Mouse (Mus musculus): ENCODE results near the gene Dnajc7. TPM values are rescaled to one million over a fixed set of nuclear protein-coding genes. Genes with fewer than 3 reads are reported as not detected.

Dnajc7 gene
- polyA plus RNA-seq, 1 experiment from 2014 or later, result 213 TPM

GRCm38 (mm10) chr11:100616332-100616731 lies 3.6 kb downstream of the Dnajc7 start:
- no peak overlapping the region for H3K9ac ChIP-seq
- no peak overlapping the region for H3K4me3 ChIP-seq
- no peaks in the 10 kb centered on the region for H3K27me3 ChIP-seq (replicated peaks)
- 85% methylated on average over 5 of the region's 5 CpGs for WGBS
- no peak for ATAC-seq (ENCODE audit: insufficient number of reproducible peaks, low FRiP score)
- no peak overlapping the region for H3K4me2 ChIP-seq
- peaks cover 5% of the 10 kb centered on the region; the same call in 1 of the 2 replicates for H3K36me3 ChIP-seq
- H3K27ac ChIP-seq (ENCODE audit: poor library complexity, severe bottlenecking), result no peak overlapping the region
- no peaks in the 10 kb centered on the region for H3K9me3 ChIP-seq (replicated peaks)
- H3K4me1 ChIP-seq (replicated peaks), result peaks cover 35% of the 10 kb centered on the region

- 87% methylated on average over 3 of the region's 3 CpGs for WGBS
- Histone ChIP-seq H3K36me3 (peaks cover 7% of the 10 kb centered on the region), H3K4me1 (replicated peaks) (peaks cover 53% of the 10 kb centered on the region), H3K27me3 (replicated peaks) (no peaks in the 10 kb centered on the region), H3K4me2 (no peak overlapping the region), H3K9ac (no peak overlapping the region), H3K9me3 (replicated peaks) (no peaks in the 10 kb centered on the region), H3K27ac (ENCODE audit: poor library complexity, severe bottlenecking) (no peak overlapping the region), H3K4me3 (no peak overlapping the region)
- no peak for ATAC-seq (ENCODE audit: insufficient number of reproducible peaks, low FRiP score)
These were observed 6.7 kb downstream of the Dnajc7 start for GRCm38 (mm10) chr11:100613241-100613640.

- no peak for ATAC-seq (ENCODE audit: insufficient number of reproducible peaks, low FRiP score)
- Histone ChIP-seq H3K9me3 (replicated peaks) (no peaks in the 10 kb centered on the region), H3K4me2 (no peak overlapping the region), H3K27me3 (replicated peaks) (no peaks in the 10 kb centered on the region), H3K4me3 (no peak overlapping the region), H3K27ac (ENCODE audit: poor library complexity, severe bottlenecking) (no peak overlapping the region), H3K36me3 (peaks cover 18% of the 10 kb centered on the region), H3K4me1 (replicated peaks) (peaks cover 44% of the 10 kb centered on the region), H3K9ac (no peak overlapping the region)
- WGBS, result 85% methylated on average over 6 of the region's 6 CpGs
These were observed 8.3 kb downstream of the Dnajc7 start for GRCm38 (mm10) chr11:100611627-100612026.

- H3K9ac ChIP-seq, result peak overlapping the region; percentile 44; the same call in 1 of the 2 replicates
- H3K36me3 ChIP-seq, result peaks cover 23% of the 10 kb centered on the region
- no peaks in the 10 kb centered on the region for H3K27me3 ChIP-seq (replicated peaks)
- H3K27ac ChIP-seq (ENCODE audit: poor library complexity, severe bottlenecking), result peak overlapping the region; percentile 69
- H3K4me2 ChIP-seq, result peak overlapping the region; percentile 8; the same call in 1 of the 2 replicates
- H3K9me3 ChIP-seq (replicated peaks), result no peaks in the 10 kb centered on the region
- H3K4me3 ChIP-seq, result no peak overlapping the region
- H3K4me1 ChIP-seq (replicated peaks), result peaks cover 47% of the 10 kb centered on the region
- 66% methylated on average over 9 of the region's 9 CpGs for WGBS
- ATAC-seq (ENCODE audit: insufficient number of reproducible peaks, low FRiP score), result no peak
These were observed 9.8 kb downstream of the Dnajc7 start for GRCm38 (mm10) chr11:100609997-100610680.

GRCm38 (mm10) chr11:100609355-100609996 lies 10.5 kb downstream of the Dnajc7 start:
- no peak for ATAC-seq (ENCODE audit: insufficient number of reproducible peaks, low FRiP score)
- peaks cover 50% of the 10 kb centered on the region for H3K4me1 ChIP-seq (replicated peaks)
- no peaks in the 10 kb centered on the region for H3K27me3 ChIP-seq (replicated peaks)
- peak overlapping the region; percentile 8; the same call in 1 of the 2 replicates for H3K4me2 ChIP-seq
- H3K27ac ChIP-seq (ENCODE audit: poor library complexity, severe bottlenecking), result peak overlapping the region; percentile 69
- H3K9ac ChIP-seq, result peak overlapping the region; percentile 44; the same call in 1 of the 2 replicates
- no peaks in the 10 kb centered on the region for H3K9me3 ChIP-seq (replicated peaks)
- H3K36me3 ChIP-seq, result peaks cover 23% of the 10 kb centered on the region
- H3K4me3 ChIP-seq, result no peak overlapping the region
- WGBS, result 70% methylated on average over 5 of the region's 5 CpGs

- H3K9ac ChIP-seq, result no peak overlapping the region
- no peak overlapping the region for H3K4me2 ChIP-seq
- WGBS, result 67% methylated on average over 4 of the region's 4 CpGs
- no peak overlapping the region for H3K4me3 ChIP-seq
- peaks cover 23% of the 10 kb centered on the region for H3K36me3 ChIP-seq
- no peaks in the 10 kb centered on the region for H3K27me3 ChIP-seq (replicated peaks)
- H3K4me1 ChIP-seq (replicated peaks), result peaks cover 57% of the 10 kb centered on the region
- H3K9me3 ChIP-seq (replicated peaks), result no peaks in the 10 kb centered on the region
- no peak overlapping the region for H3K27ac ChIP-seq (ENCODE audit: poor library complexity, severe bottlenecking)
- no peak for ATAC-seq (ENCODE audit: insufficient number of reproducible peaks, low FRiP score)
These were observed 11.2 kb downstream of the Dnajc7 start for GRCm38 (mm10) chr11:100608796-100609195.

- WGBS, result 94% methylated on average over 6 of the region's 6 CpGs
- Histone ChIP-seq H3K27me3 (replicated peaks) (no peaks in the 10 kb centered on the region), H3K27ac (ENCODE audit: poor library complexity, severe bottlenecking) (no peak overlapping the region), H3K36me3 (peaks cover 31% of the 10 kb centered on the region), H3K9me3 (replicated peaks) (no peaks in the 10 kb centered on the region), H3K4me2 (no peak overlapping the region), H3K4me1 (replicated peaks) (peaks cover 58% of the 10 kb centered on the region), H3K9ac (no peak overlapping the region), H3K4me3 (no peak overlapping the region)
- ATAC-seq (ENCODE audit: insufficient number of reproducible peaks, low FRiP score), result no peak
These were observed 12.8 kb downstream of the Dnajc7 start for GRCm38 (mm10) chr11:100607121-100607520.

GRCm38 (mm10) chr11:100605451-100605850 lies 14.5 kb downstream of the Dnajc7 start:
- H3K4me1 ChIP-seq (replicated peaks), result peaks cover 45% of the 10 kb centered on the region
- no peak overlapping the region for H3K4me2 ChIP-seq
- H3K9ac ChIP-seq, result no peak overlapping the region
- H3K4me3 ChIP-seq, result no peak overlapping the region
- ATAC-seq (ENCODE audit: insufficient number of reproducible peaks, low FRiP score), result no peak
- H3K36me3 ChIP-seq, result peaks cover 39% of the 10 kb centered on the region
- H3K27me3 ChIP-seq (replicated peaks), result no peaks in the 10 kb centered on the region
- no peaks in the 10 kb centered on the region for H3K9me3 ChIP-seq (replicated peaks)
- no peak overlapping the region for H3K27ac ChIP-seq (ENCODE audit: poor library complexity, severe bottlenecking)
- 88% methylated on average over 10 of the region's 10 CpGs for WGBS

GRCm38 (mm10) chr11:100604321-100605005 lies 15.5 kb downstream of the Dnajc7 start:
- peaks cover 35% of the 10 kb centered on the region for H3K4me1 ChIP-seq (replicated peaks)
- H3K27me3 ChIP-seq (replicated peaks), result no peaks in the 10 kb centered on the region
- H3K9me3 ChIP-seq (replicated peaks), result no peaks in the 10 kb centered on the region
- no peak overlapping the region for H3K4me3 ChIP-seq
- H3K9ac ChIP-seq, result no peak overlapping the region
- H3K36me3 ChIP-seq, result peaks cover 49% of the 10 kb centered on the region
- H3K27ac ChIP-seq (ENCODE audit: poor library complexity, severe bottlenecking), result no peak overlapping the region
- no peak for ATAC-seq (ENCODE audit: insufficient number of reproducible peaks, low FRiP score)
- H3K4me2 ChIP-seq, result no peak overlapping the region
- WGBS, result 75% methylated on average over 4 of the region's 4 CpGs

- H3K4me2 ChIP-seq, result no peak overlapping the region
- peaks cover 55% of the 10 kb centered on the region for H3K36me3 ChIP-seq
- H3K4me1 ChIP-seq (replicated peaks), result peaks cover 30% of the 10 kb centered on the region
- no peak overlapping the region for H3K9ac ChIP-seq
- WGBS, result 77% methylated on average over 8 of the region's 8 CpGs
- H3K9me3 ChIP-seq (replicated peaks), result no peaks in the 10 kb centered on the region
- no peak for ATAC-seq (ENCODE audit: insufficient number of reproducible peaks, low FRiP score)
- no peaks in the 10 kb centered on the region for H3K27me3 ChIP-seq (replicated peaks)
- H3K27ac ChIP-seq (ENCODE audit: poor library complexity, severe bottlenecking), result no peak overlapping the region
- no peak overlapping the region for H3K4me3 ChIP-seq
These were observed 16.2 kb downstream of the Dnajc7 start for GRCm38 (mm10) chr11:100603813-100604212.

- Histone ChIP-seq H3K27me3 (replicated peaks) (no peaks in the 10 kb centered on the region), H3K27ac (ENCODE audit: poor library complexity, severe bottlenecking) (peak overlapping the region; percentile 8; the same call in 1 of the 2 replicates), H3K4me3 (no peak overlapping the region), H3K9me3 (replicated peaks) (no peaks in the 10 kb centered on the region), H3K4me1 (replicated peaks) (peaks cover 28% of the 10 kb centered on the region), H3K4me2 (no peak overlapping the region), H3K36me3 (peaks cover 59% of the 10 kb centered on the region), H3K9ac (no peak overlapping the region)
- 47% methylated on average over 9 of the region's 9 CpGs for WGBS
- ATAC-seq (ENCODE audit: insufficient number of reproducible peaks, low FRiP score), result peak; percentile 53; the same call in 1 of the 2 replicates
These were observed 16.8 kb downstream of the Dnajc7 start for GRCm38 (mm10) chr11:100603155-100603554.

All from heart, embryonic 12.5 days (tissue).